Mouse (Mus musculus) embryonic stem cell, embryonic (primary cell): ENCODE measurements around the gene Ppp4r3a.

Experiments
- CTCF ChIA-PET, 4 experiments: fragments of 300-600 bp in 2 of 4; fragments of 350-600 bp in 2 of 4; sonication (Branson Sonifier 250); formaldehyde crosslinking; loops; one replicate each; lab custom pipeline; 2022; ENCODE audit warnings: inconsistent platforms in 2 of 4; lab: Charles Lee
- POLR2A ChIA-PET, 4 experiments: fragments of 300-600 bp in 2 of 4; fragments of 350-600 bp in 2 of 4; sonication (Branson Sonifier 250); formaldehyde crosslinking; loops; one replicate each; lab custom pipeline; 2022; ENCODE audit warnings: antibody characterized with exemption in 4 of 4, inconsistent platforms in 1 of 4; lab: Charles Lee

The Ppp4r3a gene

GRCm38 (mm10) chr12:101010148-101010920 is 73.2 kb downstream of the Ppp4r3a start:
- POLR2A ChIA-PET: interaction anchor here in 3 of 4 experiments (0.6 to 16.1 kb wide), 9 partner anchors 7 to 45 kb away, joined by 3 to 200 read pairs (median 6); no protein-coding TSS in a partner anchor
- CTCF ChIA-PET: interaction anchor here in 2 of 4 experiments (0.5 to 1.5 kb wide), 2 partner anchors 52 to 58 kb away, joined by 4 to 5 read pairs; no protein-coding TSS in a partner anchor

GRCm38 (mm10) chr12:101009225-101009624 is 74.3 kb downstream of the Ppp4r3a start:
- CTCF ChIA-PET: interaction anchor here in 3 of 4 experiments (1.9 to 2.5 kb wide), 3 partner anchors 51 to 52 kb away, joined by 10 to 19 read pairs (median 17); no protein-coding TSS in a partner anchor
- POLR2A ChIA-PET: interaction anchor here in 3 of 4 experiments (0.7 to 16.1 kb wide), 16 partner anchors 8 to 41 kb away, joined by 3 to 200 read pairs (median 8); partner anchors contain the start of gene Ccdc88c (in 2 of the 3)

GRCm38 (mm10) chr12:101008648-101009047 is 74.9 kb downstream of the Ppp4r3a start:
- ChIA-PET CTCF (interaction anchor here (0.9 to 2.7 kb wide), 10 partner anchors 8 to 167 kb away, joined by 3 to 19 read pairs (median 6); partner anchors contain the start of gene Ccdc88c (in 1 of the 4)), POLR2A (interaction anchor here (0.6 to 16.1 kb wide), 25 partner anchors 8 to 96 kb away, joined by 3 to 200 read pairs (median 5); partner anchors contain the start of gene Ccdc88c (in 2 of the 4))

- CTCF ChIA-PET: interaction anchor here (0.8 to 2.7 kb wide), 15 partner anchors 9 to 167 kb away, joined by 3 to 19 read pairs (median 4); partner anchors contain the start of gene Ccdc88c (in 2 of the 4)
Observed at GRCm38 (mm10) chr12:101007968-101008481, 75.5 kb downstream of the Ppp4r3a start.

GRCm38 (mm10) chr12:101007427-101007826 is 76.1 kb downstream of the Ppp4r3a start:
- POLR2A ChIA-PET: interaction anchor here (0.6 to 16.1 kb wide), 34 partner anchors 9 to 815 kb away, joined by 3 to 200 read pairs (median 4); partner anchors contain the start of gene Ccdc88c (in 2 of the 4)
- CTCF ChIA-PET: interaction anchor here in 3 of 4 experiments (0.8 to 2.7 kb wide), 13 partner anchors 9 to 62 kb away, joined by 3 to 19 read pairs (median 5); partner anchors contain the start of gene Ccdc88c (in 2 of the 3)

More at GRCm38 (mm10) chr12:101007968-101008481, 75.5 kb downstream of the Ppp4r3a start:
- POLR2A ChIA-PET: interaction anchor here (0.6 to 16.1 kb wide), 40 partner anchors 8 to 816 kb away, joined by 3 to 200 read pairs (median 4); partner anchors contain the start of gene Ccdc88c (in 2 of the 4)

- POLR2A ChIA-PET: interaction anchor here in 3 of 4 experiments (0.8 to 16.1 kb wide), 12 partner anchors 9 to 58 kb away, joined by 3 to 200 read pairs (median 5); partner anchors contain the start of gene Ccdc88c (in 1 of the 3)
Observed at GRCm38 (mm10) chr12:101005665-101006420, 77.7 kb downstream of the Ppp4r3a start.

GRCm38 (mm10) chr12:101004982-101005381 is 78.5 kb downstream of the Ppp4r3a start:
- CTCF ChIA-PET: interaction anchor here in 1 of 4 experiments (0.6 to 2.8 kb wide), 3 partner anchors 47 to 101 kb away, joined by 3 to 12 read pairs (median 12); no protein-coding TSS in a partner anchor
- POLR2A ChIA-PET: interaction anchor here in 3 of 4 experiments (0.8 to 16.1 kb wide), 10 partner anchors 8 to 57 kb away, joined by 3 to 200 read pairs (median 6); partner anchors contain the start of gene Ccdc88c (in 1 of the 3)

More at GRCm38 (mm10) chr12:101005665-101006420, 77.7 kb downstream of the Ppp4r3a start:
- CTCF ChIA-PET: interaction anchor here in 3 of 4 experiments (0.6 to 2.7 kb wide), 5 partner anchors 13 to 54 kb away, joined by 3 to 12 read pairs (median 4); partner anchors contain the start of gene Ccdc88c (in 1 of the 3)

GRCm38 (mm10) chr12:101002801-101003513 is 80.5 kb downstream of the Ppp4r3a start:
- POLR2A ChIA-PET: interaction anchor here in 3 of 4 experiments (0.7 to 16.1 kb wide), 16 partner anchors 7 to 116 kb away, joined by 3 to 200 read pairs (median 4); partner anchors contain the start of genes Ccdc88c (in 1 of the 3) and Ppp4r3a (in 1 of the 3)
- CTCF ChIA-PET: interaction anchor here in 2 of 4 experiments (1.5 to 2.8 kb wide), 4 partner anchors 26 to 50 kb away, joined by 6 to 12 read pairs (median 6); partner anchors contain the start of gene Ccdc88c (in 2 of the 2)

- ChIA-PET CTCF (interaction anchor here in 3 of 4 experiments (0.6 to 1.6 kb wide), 5 partner anchors 41 to 501 kb away, joined by 3 to 6 read pairs (median 4); no protein-coding TSS in a partner anchor), POLR2A (interaction anchor here in 3 of 4 experiments (0.6 to 16.1 kb wide), 13 partner anchors 8 to 76 kb away, joined by 3 to 200 read pairs (median 4); no protein-coding TSS in a partner anchor)
Observed at GRCm38 (mm10) chr12:100999061-100999954, 84.2 kb downstream of the Ppp4r3a start.

- ChIA-PET POLR2A (interaction anchor here in 3 of 4 experiments (1.4 to 16.1 kb wide), 9 partner anchors 9 to 40 kb away, joined by 3 to 200 read pairs (median 27); no protein-coding TSS in a partner anchor), CTCF (no interaction called here)
Observed at GRCm38 (mm10) chr12:100998564-100998962, 84.9 kb downstream of the Ppp4r3a start.

- CTCF ChIA-PET: interaction anchor here in 3 of 4 experiments (1.0 to 1.3 kb wide), 3 partner anchors 40 to 46 kb away, joined by 3 to 6 read pairs (median 5); no protein-coding TSS in a partner anchor
- POLR2A ChIA-PET: interaction anchor here (0.6 to 16.1 kb wide), 17 partner anchors 9 to 49 kb away, joined by 3 to 200 read pairs (median 7); partner anchors contain the start of gene Ccdc88c (in 1 of the 4)
Observed at GRCm38 (mm10) chr12:100997830-100998563, 85.5 kb downstream of the Ppp4r3a start.

GRCm38 (mm10) chr12:100996378-100996898 is 87.1 kb downstream of the Ppp4r3a start:
- CTCF ChIA-PET: interaction anchor here (0.5 to 2.2 kb wide), 20 partner anchors 11 to 1045 kb away, joined by 3 to 20 read pairs (median 4); partner anchors contain the start of gene Ccdc88c (in 2 of the 4)
- POLR2A ChIA-PET: interaction anchor here (0.5 to 16.1 kb wide), 47 partner anchors 8 to 1644 kb away, joined by 3 to 200 read pairs (median 6); partner anchors contain the start of genes Ccdc88c (in 3 of the 4) and Cpsf2 (in 1 of the 4)

- CTCF ChIA-PET: interaction anchor here (0.5 to 2.2 kb wide), 16 partner anchors 19 to 1046 kb away, joined by 3 to 20 read pairs (median 5); partner anchors contain the start of gene Ccdc88c (in 2 of the 4)
- POLR2A ChIA-PET: interaction anchor here (0.5 to 16.1 kb wide), 49 partner anchors 8 to 1645 kb away, joined by 3 to 200 read pairs (median 5); partner anchors contain the start of gene Ccdc88c (in 3 of the 4)
Observed at GRCm38 (mm10) chr12:100995607-100996377, 87.7 kb downstream of the Ppp4r3a start.
